Mouse (Mus musculus) E14TG2a.4 (cell line): ENCODE measurements around the gene Hoxa10.

ENCODE experiments used
- CTCF ChIP-seq: conservative IDR thresholded peaks from 2 replicates; pipeline ENCODE4 v1.5.1; 2014; ENCODE audit warnings: low read length
- POU5F1 ChIP-seq: IDR thresholded peaks from 2 replicates; pipeline ENCODE4 v1.6.1; 2014; ENCODE audit warnings: low read length, borderline replicate concordance

DNA sequence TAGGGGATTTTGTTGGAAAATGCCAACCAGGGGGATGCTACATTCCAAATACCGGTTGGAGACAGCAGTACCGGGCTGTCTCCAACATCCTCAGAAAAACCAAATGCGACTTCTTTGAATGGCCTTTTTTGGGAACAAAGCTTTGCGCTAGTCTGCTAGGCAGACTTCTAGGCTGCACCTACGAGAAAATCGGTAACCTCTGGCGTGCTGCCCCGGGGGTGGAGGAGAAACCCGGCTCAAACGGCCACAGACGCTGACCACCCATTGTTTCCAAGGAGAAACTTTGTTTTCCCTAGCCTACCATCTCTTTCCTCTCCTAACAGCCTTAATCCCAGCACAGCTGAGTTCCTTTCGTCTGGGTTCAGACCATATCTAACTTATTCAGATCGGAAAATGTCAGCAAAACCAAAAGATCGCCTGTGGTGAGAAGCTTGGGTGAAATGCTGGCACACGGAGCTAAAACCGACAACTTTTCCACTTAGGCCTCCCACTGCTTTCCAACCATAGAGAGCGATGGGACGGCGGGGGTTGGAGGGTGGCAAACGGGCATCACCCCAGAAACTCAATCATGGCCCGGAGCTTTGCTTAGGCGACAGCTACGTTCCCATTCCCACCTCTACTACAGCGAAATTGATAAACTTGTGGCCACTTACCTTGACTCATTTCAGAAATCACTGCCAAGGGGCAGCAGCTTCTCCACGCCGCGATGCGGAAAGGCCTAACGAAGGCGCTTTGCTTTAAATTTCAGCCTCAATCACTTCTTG, 847 bp downstream of the Hoxa10 start:
- TF ChIP-seq CTCF: no peak
- TF ChIP-seq POU5F1: no peak
